Mouse (Mus musculus) T-helper 17 cell (primary cell): ENCODE measurements around the gene Tuba4a.

Experiments used
- in situ Hi-C, 2 experiments: fragments of 300-600 bp; cut with MboI, MseI; formaldehyde crosslinking; loops; 1 replicate in 1 of 2; 2 replicates in 1 of 2; pipeline ENCODE4 v1.15.1; 2025; ENCODE audit warnings: high pct_unique_total_duplicates in 2 of 2

Tuba4a gene

DNA sequence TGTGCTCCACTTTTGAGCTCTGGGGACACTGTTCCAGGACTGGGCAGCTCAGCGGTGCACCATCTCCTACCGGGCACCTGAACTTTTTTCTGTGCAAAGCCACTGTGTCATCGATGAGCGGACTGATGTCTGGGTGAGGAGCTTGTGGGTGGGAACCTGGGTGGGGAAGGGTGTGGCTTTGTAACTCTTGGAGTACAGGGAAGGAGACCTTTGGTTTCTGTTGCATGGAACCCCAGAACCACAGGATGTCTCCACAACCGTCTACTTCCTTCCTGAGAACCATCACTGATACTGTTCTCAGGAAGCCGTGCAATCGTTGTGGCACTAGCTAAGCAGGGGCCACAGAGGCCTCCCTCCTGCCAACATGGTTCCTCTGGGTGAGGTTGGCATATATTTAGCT is 6.6 kb downstream of the Tuba4a start:
- in situ Hi-C loops: loop anchor here (10.0 kb wide), 3 partner anchors 88 to 618 kb away; partner anchors contain the start of genes Dnpep (in 1 of the 2) and Nhej1 (in 1 of the 2)

DNA sequence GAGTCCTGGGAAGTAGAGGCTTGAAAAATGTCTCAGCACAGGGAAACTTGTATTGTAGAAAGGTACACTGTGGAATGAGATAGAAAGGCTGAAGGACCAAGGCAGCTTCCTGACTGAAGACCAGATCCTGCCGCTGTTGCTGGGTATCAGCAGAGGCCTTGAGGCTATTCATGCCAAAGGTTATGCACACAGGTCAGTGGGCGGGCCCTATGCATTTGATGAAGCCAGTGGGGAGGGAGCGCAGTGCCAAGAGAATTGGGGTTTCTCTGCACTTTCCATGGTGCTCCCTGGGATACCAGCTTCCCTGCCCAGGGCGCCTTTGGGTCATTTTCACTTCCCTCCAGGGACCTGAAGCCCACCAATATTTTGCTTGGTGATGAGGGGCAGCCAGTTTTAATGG is 7.1 kb downstream of the Tuba4a start:
- in situ Hi-C loops: loop anchor here (10.0 kb wide), 3 partner anchors 88 to 618 kb away; partner anchors contain the start of genes Dnpep (in 1 of the 2) and Nhej1 (in 1 of the 2)

DNA sequence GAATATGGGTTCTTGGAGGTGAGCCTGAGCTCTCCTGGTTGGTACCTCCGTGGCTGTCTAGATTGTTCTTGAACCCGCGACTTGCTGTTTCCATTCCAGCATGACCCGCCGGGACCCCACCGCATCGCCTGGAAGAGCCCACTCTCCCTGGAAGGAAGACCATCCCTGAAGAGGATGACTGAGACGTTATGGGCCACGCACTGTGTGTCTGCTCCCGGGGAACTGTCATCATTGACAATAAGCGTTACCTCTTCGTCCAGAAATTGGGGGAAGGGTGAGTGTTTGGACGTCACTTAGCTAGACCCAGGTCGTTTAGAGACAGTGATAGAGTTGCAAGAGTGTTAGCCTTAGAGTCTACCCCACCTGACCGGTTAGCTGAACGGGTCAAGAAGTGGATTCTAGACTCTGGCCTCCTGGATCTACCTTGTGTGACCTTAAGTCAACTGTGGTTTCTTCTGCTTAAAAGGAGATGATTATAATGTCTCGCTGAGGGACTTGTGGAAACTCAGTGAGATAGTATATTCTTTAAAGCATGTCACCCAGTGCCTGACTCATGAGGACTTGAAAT is 8.4 kb downstream of the Tuba4a start:
- in situ Hi-C loops: loop anchor here (10.0 kb wide), 3 partner anchors 86 to 616 kb away; partner anchors contain the start of genes Dnpep (in 1 of the 2) and Nhej1 (in 1 of the 2)

DNA sequence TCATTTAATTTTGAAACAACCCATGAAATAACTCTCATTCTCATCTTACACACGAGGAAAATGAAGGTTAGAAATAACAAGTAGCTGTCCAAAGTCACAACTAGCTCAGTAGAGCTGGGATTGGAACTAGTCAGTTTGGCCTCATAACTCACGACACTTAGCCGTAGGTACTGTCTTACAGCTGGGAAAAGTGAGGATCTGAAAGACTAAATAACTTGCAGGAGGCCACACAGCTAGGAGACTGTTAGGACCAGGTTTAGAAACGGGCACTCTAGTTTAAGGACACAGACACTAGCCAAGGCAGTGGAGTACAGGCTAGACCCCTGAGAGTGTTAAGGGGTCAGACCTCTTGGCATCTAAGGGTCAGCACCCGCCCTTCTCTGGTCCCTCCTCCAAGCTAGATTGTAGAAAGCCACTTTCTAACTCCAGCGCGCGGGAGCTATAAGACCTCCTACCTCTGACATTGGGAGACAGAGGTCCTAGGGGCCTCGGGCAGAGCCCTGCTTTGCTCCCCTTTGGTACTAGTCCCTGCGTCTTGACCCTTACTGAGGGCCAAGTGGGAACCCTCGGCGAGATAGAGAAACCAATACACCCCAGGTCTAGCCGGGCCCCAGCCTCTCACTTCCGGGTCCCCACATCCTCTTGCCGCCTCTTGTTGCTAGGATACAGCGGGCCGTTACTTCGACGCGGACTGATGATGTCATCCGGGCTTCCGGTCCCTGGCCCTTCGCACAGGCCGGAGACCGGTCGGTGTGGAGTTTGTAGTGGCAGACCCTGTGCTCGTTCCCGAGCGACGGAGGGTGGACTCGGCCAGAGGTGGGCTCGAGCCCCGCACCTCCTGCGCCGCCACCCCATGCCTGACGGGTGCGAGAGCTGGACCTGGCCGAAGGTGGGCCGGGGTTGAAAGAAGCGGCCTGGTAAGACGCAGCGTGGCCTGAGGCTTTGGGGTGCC is 9.3 kb downstream of the Tuba4a start, which contains the start of the genes Glb1l and Stk16:
Gene Glb1l (minus strand): TSS at position 678 of the 952 bp plus-strand sequence.
Gene Stk16 (plus strand): TSS at position 703 of the 952 bp plus-strand sequence.
- in situ Hi-C loops: loop anchor here (10.0 kb wide), 3 partner anchors 86 to 616 kb away; partner anchors contain the start of genes Dnpep (in 1 of the 2) and Nhej1 (in 1 of the 2)

DNA sequence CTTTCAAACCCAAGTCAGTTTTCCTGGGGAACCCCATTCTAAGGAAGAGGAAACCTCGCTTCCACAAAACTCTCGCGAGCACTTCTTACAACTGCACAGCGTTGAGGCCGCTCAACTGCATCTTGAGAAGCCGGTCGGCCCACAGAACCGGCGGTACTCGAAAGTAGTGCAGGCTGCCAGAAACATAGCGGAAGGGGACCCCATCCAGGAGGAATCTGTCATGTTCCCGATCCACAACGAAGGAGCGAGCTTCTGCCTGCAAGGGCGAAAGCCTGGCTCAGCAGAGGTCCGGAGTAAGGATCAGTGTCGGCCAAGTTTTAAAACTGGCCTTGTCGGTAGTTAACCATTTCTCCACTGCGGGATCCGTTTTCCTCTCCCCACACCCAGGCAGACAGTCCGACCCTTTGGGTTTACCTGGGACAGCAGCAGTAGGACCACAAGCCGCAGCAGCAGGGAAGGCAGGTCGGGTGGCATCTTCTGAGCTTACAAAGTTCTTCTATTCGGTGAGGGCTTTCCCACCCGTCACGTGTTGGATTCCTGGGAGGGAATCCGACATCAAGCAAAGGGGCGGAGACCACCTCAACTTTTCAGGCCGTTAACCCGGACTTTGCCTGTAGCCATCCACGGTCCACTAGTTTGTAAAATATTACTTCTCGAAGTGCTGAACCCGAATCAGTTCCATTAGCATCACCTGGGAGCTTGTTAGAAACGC is 10.5 kb downstream of the Tuba4a start:
- in situ Hi-C loops: no loop called here

DNA sequence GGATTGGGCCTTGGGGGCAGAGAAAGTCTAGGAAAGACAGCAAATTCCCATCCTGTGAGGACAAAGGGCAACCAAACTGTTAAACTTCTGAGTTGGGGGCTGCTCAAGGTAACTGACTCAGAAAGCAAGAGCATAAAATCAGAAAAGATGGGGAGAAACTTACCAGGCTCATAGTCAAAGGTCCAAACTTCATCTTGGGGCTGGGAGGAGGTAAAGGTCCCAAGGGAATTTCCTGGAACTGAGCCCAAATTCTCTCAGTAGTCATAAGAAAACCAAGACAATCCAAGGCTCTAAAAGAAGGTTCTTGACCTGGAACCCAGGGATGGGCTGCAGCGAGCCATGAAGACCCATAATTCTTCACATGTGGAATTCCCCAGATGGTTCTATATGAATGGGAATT is 18.4 kb downstream of the Tuba4a start:
- in situ Hi-C loops: no loop called here

DNA sequence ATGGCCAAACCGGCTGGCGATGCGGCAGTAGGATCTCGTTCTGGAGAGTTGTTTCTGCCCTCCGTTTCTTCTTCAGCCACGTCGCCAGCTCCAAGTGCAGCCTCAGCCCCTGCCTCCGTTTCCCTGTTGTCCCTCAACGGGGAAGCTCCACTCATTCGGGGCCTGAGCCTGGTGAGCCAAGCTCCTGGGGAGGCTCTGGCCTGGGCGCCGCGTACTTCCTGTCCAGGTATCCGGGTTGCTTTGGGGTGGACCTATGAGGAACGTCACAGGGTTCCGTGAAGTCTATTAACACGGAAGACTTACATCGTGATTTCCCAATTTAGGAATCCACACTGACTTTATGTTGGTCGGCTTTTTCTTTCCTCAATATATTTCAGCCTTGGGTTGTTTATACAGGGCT is 27.2 kb downstream of the Tuba4a start:
- in situ Hi-C loops: loop anchor here in 1 of 2 experiments (10.0 kb wide), 1 partner anchor 138 kb away; no protein-coding TSS in a partner anchor

DNA sequence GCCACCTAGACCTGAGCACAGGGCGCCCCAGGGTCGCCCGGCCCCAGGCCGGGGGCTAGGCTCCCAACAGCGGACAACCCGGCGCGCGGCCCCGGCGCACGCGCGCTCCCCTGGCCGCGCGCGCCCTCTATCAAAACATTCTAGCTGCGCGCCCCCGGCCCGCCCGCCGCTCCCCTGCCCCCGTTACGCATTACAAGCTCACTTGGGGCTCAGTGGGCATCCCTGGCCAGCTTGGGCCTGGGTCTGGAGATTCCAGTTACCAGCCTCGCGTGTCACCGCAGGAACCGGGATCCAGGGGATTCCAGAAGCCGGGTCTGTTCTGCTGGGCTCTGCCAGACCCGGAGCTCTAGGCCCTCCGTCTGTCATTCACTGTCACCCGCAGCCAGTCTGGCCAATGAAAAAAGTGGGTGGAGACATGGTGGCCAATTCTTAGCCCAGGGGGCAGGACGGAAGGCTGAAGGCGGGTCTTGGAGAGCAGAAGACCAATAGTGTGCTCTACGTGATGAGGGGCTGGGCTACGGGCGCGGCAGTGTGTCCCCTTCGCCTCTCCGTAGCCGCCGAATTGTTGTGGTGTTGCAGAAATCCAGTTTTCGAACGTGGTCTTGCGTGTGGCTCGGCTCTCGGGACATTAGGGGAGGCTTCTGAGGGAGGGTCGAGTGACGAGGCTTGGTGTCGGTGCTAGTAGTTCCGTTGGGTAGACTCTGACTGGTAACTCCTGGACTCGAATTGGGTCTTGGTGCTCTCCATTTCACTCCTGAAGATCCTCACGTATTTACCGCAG is 27.9 kb downstream of the Tuba4a start, which contains the start of the genes Ankzf1 and Atg9a:
Gene Ankzf1 (plus strand): TSS at position 530 of the 781 bp plus-strand sequence.
Gene Atg9a (minus strand): TSS at position 575 of the 781 bp plus-strand sequence.
- in situ Hi-C loops: loop anchor here in 1 of 2 experiments (10.0 kb wide), 1 partner anchor 137 kb away; no protein-coding TSS in a partner anchor

DNA sequence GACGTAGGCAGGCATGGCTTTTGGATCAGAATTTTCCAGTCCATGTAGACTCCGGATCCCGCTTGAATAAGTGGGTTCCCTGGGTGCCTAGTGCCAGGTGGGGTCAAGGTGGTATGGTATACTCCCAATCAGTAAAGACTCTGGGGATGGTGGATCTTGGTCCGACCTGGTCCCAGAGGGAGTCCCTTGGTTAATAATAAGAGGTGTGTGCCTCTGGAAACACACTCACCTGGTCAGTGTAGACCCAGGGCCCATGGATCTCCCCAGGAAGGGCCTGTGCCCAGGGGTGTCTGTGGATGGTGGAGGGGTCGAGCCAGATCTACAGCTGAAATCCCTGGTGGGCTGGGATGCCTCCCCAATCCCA is 28.4 kb downstream of the Tuba4a start:
- in situ Hi-C loops: loop anchor here in 1 of 2 experiments (10.0 kb wide), 1 partner anchor 136 kb away; no protein-coding TSS in a partner anchor

DNA sequence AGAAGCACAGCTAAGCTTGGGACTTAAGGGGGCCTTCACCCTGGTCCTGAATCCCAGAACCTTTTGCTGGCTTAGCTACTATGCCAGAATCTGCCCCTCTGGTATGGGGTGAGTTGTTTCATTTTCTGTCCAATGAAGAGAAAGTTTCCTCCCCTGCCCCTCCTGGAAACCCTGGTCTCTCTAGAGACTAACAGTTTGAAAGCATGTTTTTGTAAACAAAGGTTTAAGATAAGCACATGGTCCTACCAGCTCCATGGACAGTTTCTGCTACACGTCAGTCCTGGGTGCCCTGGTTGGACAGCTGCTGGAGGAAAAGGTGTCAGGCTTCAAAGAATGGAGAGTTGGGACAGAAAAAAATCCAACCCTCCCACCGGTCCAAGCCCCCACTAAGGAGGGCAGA is 29.1 kb downstream of the Tuba4a start:
- in situ Hi-C loops: loop anchor here in 1 of 2 experiments (10.0 kb wide), 1 partner anchor 136 kb away; no protein-coding TSS in a partner anchor

DNA sequence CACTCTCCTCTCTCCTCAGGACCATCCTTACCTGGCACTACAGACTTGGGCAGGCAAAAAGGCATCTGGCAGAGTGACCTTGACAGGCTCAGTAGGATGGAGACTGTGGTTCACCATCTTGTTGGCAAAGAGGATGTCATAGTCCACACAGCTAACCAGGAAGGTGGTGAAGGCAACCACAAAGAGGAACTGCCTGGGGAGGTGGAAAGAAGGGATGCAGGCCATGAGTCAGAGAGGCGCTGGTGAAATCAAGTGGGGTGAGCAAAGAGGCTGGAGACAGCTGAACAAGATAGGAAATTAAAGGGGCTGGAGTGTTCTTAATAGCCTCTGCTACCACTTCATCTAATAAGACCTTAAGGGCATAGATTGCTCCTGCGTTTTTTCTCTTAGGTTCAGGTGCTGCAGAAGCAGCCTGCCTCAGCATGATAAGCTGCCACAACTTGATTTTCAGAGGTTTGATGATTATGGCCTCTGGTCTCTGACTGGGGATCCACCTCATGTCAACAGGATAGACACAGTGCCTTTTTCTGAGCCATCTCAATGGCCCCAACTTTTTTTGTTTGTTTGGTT is 31.7 kb downstream of the Tuba4a start:
- in situ Hi-C loops: loop anchor here in 1 of 2 experiments (5.0 kb wide), 1 partner anchor 61 kb away; the partner anchor contains the start of gene Nhej1

DNA sequence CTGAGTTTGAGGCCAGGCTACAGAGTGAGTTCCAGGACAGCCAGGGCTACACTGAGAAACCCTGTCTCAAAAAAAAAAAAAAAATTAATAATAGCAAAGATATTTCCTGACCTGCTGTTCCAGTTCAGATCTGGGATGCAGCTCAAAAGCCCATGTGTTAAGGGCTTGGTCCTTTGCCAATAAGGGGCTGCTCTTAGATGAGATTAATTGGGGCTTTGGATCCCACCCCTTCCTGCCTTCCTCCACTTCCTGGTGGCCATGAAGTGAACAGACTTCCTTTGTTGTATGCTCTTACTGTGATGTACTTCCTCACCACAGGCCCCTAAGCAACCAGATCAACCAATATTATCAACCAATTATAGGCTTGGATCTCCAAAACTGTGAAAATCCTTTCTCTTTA is 32.5 kb downstream of the Tuba4a start:
- in situ Hi-C loops: loop anchor here in 1 of 2 experiments (5.0 kb wide), 1 partner anchor 60 kb away; the partner anchor contains the start of gene Nhej1

DNA sequence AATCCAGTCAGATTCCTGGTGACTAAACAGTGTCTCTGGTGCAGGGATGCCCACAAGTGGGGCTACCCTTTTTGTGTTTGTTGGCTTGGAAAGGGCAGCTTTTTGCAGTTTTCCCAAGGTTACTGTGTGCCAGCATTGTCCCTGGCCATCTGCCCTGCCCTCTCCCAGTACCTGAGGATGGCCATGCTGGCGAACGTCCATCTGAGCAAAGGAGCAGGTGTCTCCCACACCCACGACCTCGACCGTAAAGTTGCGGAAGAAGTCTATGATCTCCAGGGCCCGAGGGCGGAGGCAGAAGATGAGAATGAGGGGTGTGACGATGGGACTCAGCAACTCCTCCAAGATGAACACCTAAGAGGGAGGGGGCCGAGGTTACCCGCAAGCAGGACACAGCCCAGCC is 34.2 kb downstream of the Tuba4a start:
- in situ Hi-C loops: loop anchor here in 1 of 2 experiments (5.0 kb wide), 1 partner anchor 58 kb away; the partner anchor contains the start of gene Nhej1

DNA sequence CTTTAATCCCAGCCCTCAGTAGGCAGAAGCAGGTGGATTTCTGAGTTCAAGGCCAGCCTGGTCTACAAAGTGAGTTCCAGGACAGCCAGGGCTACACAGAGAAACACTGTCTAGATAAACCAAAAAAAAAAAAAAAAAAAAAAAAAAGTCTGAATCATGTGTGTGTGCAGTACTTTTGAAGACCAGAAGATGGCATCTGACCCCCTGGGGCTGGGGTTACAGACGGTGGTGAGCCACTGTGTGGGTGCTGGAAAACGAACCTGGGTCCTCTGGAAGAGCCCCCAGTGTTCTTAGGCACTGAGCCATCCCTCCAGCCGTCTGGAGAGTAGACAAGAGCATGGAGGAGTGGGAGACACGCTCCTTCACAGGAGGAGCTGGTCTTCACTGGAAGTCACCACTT is 37.5 kb downstream of the Tuba4a start:
- in situ Hi-C loops: no loop called here

DNA sequence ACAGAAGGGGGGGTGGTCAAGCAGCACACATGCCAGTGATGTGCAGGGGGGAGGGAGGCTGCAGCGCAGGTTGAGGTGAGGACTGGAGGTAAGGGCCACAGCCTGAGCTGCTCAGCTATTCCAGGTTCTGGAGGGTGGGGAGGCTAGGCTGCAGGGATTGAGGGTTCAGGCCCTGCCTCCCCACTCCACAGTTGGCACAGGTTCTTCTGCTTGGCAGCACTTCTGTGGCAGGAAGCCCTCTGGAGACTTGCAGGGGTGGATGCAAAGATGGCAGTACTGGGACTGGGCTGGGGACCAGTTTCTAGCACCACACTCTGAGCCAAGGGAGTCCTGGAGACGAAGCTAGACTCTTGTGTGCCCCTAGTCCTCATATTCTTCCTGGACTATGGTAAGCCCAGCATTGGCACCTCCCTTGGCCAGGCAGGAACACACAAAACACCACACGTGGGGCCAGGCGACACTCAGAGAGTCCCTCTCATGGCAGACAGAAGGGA is 38.2 kb downstream of the Tuba4a start:
- in situ Hi-C loops: no loop called here

DNA sequence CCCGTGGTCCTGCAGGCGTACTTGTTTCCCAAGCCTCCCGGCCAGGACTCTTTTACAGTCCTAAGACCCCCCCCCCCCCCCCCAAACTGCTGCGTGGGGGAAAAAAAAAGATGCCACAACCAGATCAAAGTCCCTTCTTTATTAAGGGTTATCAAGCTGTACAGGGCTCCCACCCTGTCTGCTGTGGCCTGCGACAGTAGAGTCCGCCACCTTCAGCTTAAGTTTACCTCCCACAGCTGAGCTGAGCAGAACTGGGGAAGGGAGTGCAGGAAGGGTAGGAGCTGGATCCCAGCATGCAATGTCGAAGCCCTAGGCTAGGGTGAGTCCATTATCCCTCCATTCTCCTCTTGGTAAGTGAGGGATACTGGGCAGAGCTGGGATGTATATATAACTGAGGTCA is 38.9 kb downstream of the Tuba4a start:
- in situ Hi-C loops: no loop called here

DNA sequence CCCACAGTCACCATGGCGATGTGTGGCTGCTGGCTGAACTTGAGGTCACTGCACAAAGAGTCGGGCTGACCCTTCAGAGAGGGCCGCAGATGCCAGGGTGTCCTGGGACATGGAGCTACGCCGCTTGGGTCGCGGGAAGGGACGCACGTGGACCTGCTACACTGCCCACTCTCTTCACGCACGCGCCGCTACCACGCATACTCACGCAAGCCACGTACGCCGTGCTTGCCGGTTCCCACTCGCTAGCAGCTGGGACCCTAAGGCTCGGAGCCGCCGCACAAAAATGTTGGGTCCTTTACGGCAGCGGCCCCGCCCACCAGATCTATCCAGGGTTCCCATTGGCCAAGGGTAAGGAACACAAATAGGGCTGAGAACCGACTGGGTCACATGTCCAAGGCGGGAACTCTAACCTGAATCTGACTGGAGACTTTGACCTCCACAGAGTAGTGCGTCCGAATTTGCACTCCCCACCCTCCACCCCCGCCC is 39.5 kb downstream of the Tuba4a start, which contains the start of gene Abcb6:
Gene Abcb6 (minus strand): TSS at position 288 of the 486 bp plus-strand sequence.
- in situ Hi-C loops: no loop called here

DNA sequence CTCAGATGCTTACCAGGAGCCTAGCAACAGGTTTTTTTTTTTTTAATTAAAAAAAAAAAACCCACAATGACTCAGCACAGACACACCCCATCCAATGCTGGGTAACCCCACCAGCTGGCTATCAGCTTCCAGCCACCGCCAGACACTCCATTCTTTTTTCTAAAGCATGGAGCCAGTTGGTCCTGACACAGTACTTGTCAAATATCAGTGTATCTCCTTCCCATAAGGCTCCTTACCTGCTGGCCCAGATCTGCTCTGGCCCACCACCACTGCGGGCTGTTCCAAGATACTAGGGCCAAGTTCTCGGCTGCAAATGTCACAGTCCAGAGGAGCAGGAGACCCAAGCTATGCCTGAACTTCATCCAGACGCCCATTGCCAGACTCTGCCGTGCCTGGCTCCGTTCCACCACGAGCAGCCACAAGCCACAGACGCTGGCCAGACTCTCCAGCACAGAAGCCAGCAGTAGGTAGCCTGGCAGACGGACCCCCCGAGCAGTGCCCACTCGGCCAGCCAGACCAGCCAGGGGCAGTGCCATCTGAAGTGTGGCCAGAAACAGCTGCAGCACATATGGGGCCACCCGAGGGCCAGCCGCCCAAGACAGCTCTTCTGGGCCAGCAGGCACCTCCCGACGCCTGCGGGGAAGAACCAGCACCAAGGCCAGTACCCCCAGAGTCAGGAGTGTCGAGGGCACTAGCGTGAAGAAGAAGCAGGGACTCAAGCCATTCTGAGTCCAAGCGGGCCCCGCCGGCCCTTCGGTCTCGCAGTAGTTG is 40.1 kb downstream of the Tuba4a start:
- in situ Hi-C loops: loop anchor here in 1 of 2 experiments (10.0 kb wide), 1 partner anchor 125 kb away; no protein-coding TSS in a partner anchor
